Mouse (Mus musculus): Measurements from ENCODE around the gene Cryab.

Gene Cryab

DNA sequence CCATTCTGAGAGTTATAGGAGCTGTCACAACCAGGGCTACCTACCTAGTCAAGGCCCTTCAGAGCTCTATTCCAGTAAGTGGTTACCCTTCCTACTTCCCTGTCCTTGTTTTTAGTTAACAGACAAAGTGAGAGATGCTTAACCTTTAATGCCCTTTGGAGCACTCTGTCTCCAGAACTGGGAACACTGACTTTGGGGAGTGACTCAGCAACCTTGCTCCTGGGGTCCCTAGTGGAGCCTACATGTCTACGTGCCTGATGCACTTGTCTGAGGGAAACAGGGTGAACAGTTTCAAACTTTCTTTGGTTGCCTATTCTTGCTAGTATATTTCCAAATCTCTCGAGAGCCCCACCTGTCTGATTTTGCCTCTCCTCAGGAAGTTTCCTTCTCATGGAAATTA is 8.4 kb upstream of the Cryab start:
- DNase-seq (ENCODE audit: inconsistent ontology term), result no peak

GRCm38 (mm10) chr9:50745806-50746205 is 5.3 kb upstream of the Cryab start:
- no peak for DNase-seq (ENCODE audit: inconsistent ontology term)

DNA sequence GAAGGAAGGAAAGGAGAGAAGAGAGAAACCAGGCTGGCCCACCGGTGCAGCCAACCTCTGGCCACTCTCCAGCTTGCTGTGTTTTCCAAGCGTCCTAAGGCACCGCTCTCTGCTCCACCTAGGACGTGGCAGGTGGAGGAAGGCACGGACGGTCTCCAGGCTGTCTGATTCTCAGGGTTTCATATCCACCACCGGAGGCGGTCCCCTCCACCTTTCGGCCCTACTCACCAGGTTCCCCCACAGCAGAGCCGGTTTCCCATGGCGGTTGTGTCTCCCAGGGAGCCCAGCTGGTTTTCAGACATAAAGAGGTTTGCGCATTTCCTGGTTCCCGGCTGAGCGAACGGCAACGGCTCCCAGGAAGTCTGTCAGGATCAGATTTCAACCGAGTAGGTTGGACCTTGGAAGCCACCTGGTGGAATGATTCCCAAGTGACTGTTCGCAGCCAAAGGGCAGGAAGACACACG is 4.9 kb upstream of the Cryab start, which contains the start of gene 2310030G06Rik:
TSS of gene 2310030G06Rik (minus strand) at position 323 of the 464 bp plus-strand sequence.
- DNase-seq (ENCODE audit: inconsistent ontology term), result no peak

DNA sequence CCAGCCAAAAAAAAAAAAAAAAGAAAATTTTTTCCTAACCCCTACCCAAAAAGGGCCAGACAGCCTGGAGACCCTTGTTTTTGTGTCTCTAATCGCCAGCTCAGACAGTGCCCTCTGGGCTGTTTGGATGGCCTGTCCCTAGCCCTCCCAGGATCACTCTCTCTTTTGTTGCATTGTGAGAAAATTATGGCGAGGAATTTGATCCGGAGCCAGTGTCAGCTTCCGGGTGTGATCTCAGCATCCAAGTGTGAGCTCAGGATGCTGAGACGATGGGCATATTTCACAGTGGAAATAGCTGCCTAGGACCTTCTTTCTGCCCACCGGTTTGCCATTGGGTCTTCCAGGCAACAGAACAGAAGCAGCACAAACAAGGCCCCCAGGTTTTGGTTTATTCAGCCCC is 419 bp upstream of the Cryab start:
- peak; percentile 76 for DNase-seq (ENCODE audit: inconsistent ontology term)

- no peak for DNase-seq (ENCODE audit: inconsistent ontology term)
Observed at GRCm38 (mm10) chr9:50752054-50752602, 1.0 kb downstream of the Cryab start, which contains the start of gene Hspb2. Hspb2 (minus strand) TSS chr9:50752354.

DNA sequence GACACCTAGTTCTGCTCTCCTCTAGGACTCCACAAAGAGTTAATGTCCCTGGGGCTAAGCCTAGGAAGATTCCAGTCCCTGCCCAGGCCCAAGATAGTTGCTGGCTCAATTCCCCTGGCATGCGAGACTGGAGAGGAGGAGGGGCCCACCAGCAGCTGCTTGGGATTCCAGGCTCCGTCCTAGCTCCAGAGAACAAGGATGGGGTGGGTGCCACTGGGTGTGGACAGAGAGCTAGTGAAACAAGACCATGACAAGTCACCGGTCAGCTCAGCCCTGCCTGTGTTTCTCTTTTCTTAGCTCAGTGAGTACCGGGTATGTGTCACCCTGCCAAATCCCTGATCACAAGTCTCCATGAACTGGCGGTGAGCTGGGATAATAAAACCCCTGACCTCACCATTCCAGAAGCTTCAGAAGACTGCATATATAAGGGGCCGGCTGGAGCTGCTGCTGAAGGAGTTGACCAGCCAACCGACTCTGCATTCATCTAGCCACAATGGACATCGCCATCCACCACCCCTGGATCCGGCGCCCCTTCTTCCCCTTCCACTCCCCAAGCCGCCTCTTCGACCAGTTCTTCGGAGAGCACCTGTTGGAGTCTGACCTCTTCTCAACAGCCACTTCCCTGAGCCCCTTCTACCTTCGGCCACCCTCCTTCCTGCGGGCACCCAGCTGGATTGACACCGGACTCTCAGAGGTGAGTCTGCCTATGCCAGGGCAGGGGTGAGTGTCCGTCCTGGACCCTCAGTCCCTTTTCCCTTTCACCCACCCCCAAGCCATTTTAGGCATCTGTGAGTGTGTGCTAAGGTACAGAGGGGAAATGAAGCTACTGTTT is 1.9 kb downstream of the Cryab start:
- peak; percentile 100 for DNase-seq (ENCODE audit: inconsistent ontology term)

- peak; percentile 73 for DNase-seq (ENCODE audit: inconsistent ontology term)
Observed at GRCm38 (mm10) chr9:50753947-50754346, 2.8 kb downstream of the Cryab start.

DNA sequence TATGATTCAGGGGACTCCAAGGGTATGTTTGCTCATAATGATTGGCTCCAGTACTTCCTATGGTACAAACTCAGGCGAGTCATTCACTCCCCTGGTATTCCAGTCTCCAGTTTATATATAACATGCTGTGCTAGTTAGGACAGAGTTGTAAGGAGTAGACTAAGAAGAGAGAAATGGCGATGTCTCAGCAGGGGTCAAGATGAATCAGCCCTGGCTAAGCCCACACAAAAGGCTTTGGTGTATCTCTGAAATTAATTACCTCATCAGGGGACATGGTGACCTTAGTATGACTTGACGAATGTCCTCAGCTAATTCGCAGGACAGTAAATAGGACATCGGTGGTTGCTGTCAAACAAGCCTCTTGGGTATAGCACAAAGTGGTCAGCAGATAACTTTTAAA is 5.6 kb downstream of the Cryab start:
- DNase-seq (ENCODE audit: inconsistent ontology term), result peak; percentile 69

DNA sequence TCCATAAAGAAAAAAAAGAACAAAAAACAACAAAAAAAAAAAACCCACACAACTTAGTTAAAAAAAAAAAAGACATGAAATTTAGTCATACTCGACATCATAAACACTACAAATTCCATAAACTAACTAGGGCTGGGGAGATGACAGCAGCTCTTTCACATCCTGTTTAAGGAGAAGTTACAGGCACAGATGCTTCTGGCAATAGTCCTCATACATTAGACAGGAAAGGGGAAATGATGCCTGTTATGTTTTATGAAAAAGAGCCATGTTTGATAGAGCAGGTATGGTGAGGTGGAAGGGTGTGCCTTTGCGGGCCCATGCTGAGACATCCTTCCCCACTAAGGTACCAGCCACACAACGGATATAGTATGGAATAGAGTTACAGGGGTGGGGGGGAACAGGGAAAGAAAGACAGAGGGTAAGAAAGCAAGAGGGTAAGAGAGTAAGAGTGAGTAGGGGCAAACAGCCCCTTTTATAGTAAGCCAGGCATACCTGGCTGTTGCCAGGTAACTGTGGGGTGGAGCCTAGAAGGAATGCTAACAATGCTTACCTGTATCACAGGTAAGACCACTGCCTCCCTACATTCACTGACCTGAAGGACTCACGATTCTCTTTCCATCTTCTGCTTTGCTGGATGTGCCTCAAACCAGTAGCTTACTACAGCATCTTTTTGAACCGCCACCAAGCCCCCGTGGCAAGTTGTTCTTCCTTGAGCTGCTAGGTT is 10.6 kb downstream of the Cryab start:
- no peak for DNase-seq (ENCODE audit: inconsistent ontology term)

DNA sequence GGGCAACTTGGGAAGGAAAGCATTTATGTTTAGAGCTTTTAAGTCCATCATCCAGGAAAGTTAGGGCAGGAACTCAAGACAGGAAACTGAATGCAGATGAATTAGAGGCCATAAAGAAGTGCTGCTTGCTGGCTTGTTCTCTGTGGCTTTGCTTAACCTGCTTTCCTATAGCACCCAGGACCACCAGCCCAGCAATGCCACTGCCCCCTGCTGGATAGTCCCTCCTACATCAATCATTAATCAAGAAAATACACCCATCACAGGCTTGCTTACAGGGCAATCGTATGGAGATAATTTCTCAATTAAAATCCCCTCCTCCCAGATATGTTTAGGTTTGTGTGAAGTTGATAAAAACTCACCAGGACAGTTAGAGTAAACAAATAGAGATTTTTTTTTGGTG is 12.2 kb downstream of the Cryab start:
- DNase-seq (ENCODE audit: inconsistent ontology term), result no peak

- no peak for DNase-seq (ENCODE audit: inconsistent ontology term)
Observed at GRCm38 (mm10) chr9:50767531-50768106, 16.5 kb downstream of the Cryab start.

DNA sequence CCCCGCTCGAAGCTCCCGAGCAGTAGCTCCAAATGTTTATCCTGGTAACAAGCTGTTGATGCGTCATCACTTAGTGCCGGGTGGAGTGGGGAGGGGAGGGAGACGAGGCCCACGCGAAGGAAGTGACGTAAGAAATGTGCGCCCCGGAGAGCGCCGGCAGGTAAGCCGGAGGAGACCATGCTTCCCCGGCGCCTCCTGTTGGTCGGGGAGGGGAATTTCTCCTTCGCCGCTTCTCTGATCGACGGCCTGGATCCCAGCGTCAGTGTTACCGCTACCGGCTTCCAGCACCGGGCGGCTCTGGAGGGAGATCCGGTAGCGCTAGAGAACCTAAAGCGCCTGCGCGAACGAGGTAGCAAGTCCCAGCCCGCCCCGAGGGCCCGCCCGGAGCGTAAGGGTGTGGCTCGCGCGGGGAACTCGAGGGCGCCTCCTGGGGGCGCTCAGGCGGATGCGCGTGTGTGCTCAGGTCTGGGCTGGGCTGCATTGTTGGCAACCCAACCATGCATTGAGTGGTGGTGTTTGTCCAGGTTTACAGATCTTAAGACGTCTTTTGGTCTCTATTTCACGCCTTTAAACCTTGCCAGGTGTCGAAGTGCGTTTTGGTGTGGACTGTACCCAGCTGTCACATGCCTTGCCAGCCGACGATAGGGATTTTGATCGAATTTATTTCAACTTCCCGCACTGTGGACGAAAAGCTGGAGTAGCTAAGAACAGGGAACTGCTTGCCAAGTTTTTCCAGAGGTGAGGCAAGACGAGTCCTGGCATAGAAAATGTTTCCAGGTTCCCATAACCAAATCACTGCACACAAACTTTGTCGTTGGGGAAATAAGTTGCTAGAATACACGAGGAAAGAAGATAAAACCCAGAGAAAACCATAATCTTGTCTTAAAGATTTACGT is 17.2 kb downstream of the Cryab start, which contains the start of gene Fdxacb1:
TSS of gene Fdxacb1 (plus strand) at position 130 of the 896 bp plus-strand sequence.
- peak; percentile 99 for DNase-seq (ENCODE audit: inconsistent ontology term)

DNA sequence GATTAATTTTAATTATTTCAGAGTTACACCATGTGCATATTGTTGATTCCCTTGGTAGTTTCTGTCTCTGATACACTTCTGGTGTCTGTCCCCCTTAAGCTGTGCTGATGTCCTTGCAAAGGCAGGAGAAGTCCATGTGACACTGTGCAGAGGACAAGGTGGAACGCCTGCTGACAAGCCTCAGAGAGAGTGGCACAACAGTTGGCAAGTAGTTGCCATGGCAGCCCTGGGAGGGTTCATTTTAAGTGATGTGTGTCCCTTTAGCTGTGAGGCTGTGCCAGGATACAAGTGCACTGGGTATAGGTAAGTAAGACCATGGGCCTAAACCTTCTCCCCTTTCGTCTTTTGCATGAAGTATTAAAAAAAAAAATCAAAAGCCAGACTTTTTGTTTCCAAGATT is 18.9 kb downstream of the Cryab start:
- DNase-seq (ENCODE audit: inconsistent ontology term), result no peak

DNA sequence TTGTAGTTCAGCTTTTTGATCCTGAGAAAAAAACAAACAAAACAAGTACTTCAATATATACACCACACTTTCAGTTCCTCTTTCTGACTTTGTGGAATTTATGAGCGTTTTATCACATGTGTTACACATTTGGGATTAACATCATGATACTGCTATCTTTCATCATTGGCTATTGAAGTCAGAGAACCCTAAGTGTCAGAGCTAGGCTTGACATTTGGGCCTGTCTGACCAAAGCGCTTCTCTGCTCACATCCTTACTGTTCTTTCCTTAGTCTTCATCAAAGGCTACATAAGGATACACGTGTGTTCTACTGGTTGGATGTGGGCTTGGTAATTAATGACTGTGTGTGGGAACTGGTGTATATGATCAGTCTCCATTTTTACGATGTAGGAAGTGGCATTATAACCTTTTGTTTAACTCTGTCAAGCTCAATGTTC is 22.9 kb downstream of the Cryab start:
- no peak for DNase-seq (ENCODE audit: inconsistent ontology term)

DNA sequence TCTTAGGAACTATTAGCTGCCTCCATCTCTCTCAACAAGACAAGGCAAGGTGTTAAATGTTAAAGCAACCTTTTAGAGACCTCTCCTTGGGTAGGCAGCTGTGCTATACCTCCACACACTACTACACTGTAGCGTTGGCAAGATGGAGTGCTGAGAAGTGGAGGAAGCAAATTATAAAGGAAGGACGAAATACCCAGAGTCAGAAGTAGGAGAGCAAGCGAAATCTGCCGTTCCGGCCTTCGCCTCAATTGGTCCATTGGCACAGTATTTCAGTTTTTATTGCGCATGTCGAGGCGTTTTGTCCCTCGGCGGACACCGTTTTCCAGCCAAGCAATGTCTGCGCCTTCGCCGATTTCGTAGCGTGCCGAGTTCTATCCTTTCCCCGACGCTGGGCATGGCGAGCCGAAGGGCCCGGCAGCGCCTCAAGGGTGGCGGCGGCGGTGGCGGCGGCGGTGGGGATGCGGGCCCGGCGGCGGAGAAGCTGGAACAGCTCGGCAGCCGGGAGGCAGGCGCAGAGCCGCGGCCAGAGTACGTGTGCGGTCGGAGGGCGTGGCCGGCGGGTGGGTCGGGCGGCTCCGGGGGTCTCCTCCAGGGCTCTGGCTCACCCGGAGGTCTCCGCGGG is 24.0 kb downstream of the Cryab start, which contains the start of the genes Alg9 and 1110032A03Rik:
TSS of gene Alg9 (plus strand) at position 29 of the 622 bp plus-strand sequence.
TSS of gene 1110032A03Rik (minus strand) at position 530 of the 622 bp plus-strand sequence.
- peak; percentile 80 for DNase-seq (ENCODE audit: inconsistent ontology term)

- DNase-seq (ENCODE audit: inconsistent ontology term), result peak; percentile 25
Observed at GRCm38 (mm10) chr9:50775662-50776126, 24.6 kb downstream of the Cryab start.

GRCm38 (mm10) chr9:50776162-50776760 is 25.1 kb downstream of the Cryab start:
- DNase-seq (ENCODE audit: inconsistent ontology term), result no peak

DNA sequence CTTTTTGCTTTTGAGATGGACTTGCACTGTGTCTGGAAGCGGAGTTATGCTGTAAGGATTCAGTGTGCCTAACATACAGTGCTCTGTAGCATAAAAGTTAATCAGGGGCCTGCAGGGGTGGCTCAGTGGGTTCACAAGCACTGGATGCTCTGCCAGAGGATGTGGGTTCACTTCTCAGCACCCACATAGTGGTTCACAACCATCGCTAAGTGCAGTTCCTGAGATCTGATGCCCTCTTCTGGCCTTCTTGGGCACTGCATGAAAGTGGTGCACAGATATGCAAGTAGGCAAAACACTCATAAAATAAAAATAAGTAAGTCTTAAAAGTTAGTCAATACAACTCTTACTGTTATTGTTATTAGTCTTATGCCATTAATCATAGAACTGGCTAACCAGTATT is 31.0 kb downstream of the Cryab start:
- DNase-seq (ENCODE audit: inconsistent ontology term), result no peak

- no peak for DNase-seq (ENCODE audit: inconsistent ontology term)
Observed at GRCm38 (mm10) chr9:50795266-50795665, 44.1 kb downstream of the Cryab start.

- DNase-seq (ENCODE audit: inconsistent ontology term), result no peak
Observed at GRCm38 (mm10) chr9:50796776-50797175, 45.7 kb downstream of the Cryab start.
